Mouse (Mus musculus): Measurements from ENCODE around the gene Tmem243. TPM values are rescaled to one million over a fixed set of nuclear protein-coding genes. Genes with fewer than 3 reads are reported as not detected.
"Not testable (repeated sequence)": the region's sequence is repeated elsewhere in the genome, so short reads cannot be mapped to it uniquely, and the experiment has no call there.

Tmem243 gene
- total RNA-seq, 2 experiments from 2014 or later, result 11.5 to 13.0 TPM

DNA sequence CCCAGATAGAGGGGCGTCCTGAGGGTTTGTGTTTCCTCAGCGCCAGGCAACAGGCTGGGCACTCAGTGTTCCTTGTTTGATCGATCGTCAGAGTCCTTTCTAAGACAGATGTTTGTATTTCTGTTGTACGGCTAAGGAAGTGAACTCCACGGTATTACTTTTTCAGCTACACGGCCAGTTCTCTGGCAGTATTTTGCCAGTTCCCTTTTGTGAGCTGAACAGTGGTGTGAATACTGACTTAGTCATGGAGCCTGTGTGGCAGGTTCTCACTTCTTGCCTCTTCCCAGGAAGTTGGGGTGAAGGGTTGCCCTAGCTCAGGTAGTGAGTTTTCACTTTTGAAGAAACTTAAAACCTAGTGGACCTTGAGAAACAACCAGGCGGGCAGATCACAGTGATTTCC is 3.5 kb downstream of the Tmem243 start:
- DNase-seq (ENCODE audit: low spot score in 2 of 2), result no peak

DNA sequence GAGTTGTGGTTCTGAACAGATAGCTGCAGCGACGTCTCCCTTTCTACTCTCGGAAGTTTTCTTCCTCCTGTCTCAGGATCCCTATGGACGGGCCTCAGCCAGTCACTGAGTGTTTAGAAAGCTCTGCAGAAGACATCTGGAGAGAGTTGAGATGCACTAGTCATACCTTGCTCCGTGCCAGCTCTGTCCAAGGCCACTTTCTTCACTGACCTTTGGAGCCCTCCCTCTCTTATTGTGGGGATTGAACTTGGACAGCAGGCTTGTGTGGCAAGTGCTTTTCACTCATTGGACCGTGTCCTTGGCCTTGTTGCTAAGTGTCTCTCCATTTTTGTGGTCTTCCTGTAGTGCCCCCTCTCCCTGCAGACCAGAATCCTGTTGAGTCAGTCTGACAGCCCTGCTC is 6.3 kb downstream of the Tmem243 start:
- DNase-seq (ENCODE audit: low spot score in 2 of 2), result no peak

DNA sequence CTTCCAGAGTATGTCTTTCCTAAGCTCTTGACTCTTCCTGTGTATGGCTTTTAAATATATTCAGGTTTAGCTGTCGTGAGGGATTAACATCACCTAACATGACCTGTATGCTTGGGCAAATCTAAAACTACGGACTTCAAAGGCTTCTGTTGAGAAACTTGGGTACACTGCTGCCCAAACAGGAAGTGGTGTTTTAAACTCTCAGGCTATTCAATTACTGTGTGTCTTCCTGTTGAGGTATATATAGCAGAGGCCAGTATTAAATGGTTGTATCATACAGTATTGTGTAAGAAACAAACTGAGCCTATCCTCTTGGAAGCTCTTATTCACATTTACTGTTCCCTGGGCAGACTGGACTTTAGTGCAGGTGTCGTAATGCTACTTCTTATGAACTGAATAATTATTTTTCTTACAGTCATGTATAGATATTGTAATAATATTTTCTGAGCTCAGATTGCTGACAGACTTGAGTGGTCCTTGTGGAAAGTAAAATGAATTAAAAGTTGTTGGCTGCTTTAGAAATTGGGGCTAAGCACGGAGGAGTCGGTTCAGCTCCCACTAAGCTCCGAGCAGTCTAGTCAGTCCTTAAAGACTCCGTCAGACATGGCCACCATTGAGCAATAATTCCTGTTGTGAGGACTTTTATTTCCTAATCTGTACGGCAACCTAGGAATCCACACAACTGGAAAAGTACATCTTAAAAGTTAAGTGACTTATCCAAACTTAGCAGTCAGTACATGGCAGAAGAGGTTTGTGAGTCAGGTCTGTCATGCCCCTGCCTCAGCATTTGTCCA is 7.0 kb downstream of the Tmem243 start:
- DNase-seq (ENCODE audit: low spot score in 2 of 2), result no peak

DNA sequence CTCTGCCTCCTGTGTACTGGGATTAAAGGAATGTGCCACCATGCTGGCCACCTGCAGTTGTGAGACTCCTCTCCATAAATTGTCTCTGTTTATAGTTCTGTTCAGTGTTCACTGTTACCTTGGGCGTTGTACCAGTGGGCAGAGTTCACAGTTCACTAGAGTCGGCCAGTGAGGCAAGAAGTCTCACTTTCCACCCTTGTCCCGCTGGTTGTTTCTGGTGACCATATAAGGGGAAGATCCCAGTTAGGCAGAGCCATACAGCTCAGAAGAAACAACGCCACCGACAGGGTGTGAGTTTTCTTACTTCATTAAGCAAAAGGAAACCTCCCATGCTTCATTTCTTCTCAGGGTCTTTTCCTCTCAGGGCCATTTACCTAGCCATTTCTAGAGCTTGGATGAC is 8.0 kb downstream of the Tmem243 start:
- DNase-seq (ENCODE audit: low spot score in 2 of 2), result no peak

DNA sequence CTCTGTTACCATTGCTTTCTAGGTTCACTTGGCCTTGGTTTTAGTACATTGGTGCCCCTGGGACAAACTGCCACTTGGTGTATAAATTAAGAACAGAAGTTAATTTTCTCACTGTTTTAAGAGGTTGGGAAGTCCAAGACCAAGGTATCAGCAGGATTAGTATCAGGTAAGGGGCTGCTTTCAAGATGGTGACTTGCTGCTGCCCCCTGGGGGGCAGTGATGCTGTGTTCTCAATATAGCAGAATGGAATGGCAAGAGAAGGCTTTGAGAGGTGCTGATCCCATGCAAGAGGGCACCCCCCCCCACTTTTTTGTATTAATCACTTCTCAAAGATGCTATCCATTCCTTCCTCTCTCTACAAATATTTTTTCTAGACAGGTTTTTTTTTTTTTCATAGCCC is 9.1 kb downstream of the Tmem243 start:
- no peak for DNase-seq (ENCODE audit: low spot score in 2 of 2)

DNA sequence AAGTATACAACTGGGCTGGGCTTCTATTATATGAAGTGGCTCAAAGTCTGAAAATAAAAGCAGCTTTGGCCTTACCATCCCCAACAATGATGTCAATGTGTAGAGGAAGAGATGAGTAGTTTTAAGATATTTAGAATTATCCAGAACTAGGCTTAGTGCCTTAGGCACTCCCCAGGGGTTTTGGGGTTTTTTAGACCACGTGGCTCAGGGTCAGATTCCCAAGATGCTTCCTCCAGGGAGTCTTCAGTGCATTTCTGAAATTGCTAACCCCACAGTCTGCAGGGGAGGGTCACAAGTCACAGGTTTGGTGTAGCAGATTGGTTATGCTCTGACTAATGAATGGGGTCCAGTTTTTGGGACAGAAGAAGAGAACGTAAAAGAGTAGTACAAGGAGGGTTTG is 10.8 kb downstream of the Tmem243 start:
- DNase-seq (ENCODE audit: low spot score in 2 of 2), result no peak

DNA sequence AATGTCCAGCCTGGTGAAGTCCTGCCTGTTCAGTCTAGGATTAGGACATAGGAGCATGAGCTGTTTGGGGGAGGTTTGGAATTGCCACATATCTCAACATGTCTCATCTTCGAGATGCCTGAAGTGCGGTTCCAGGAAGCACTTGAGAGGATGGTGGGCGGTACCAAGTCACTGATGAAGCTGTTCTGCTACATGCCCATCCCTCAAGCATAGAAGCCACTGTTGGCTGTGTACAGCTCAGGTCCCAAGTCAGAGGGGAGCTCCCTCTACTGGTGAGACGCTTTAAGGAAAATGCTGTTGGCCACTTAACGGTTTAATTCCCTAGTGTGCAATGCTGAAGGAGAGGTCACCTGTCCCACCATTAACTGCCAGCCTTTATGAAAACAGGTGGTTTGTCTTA is 11.3 kb downstream of the Tmem243 start:
- peak; percentile 48 to 66 for DNase-seq (ENCODE audit: low spot score in 2 of 2)

DNA sequence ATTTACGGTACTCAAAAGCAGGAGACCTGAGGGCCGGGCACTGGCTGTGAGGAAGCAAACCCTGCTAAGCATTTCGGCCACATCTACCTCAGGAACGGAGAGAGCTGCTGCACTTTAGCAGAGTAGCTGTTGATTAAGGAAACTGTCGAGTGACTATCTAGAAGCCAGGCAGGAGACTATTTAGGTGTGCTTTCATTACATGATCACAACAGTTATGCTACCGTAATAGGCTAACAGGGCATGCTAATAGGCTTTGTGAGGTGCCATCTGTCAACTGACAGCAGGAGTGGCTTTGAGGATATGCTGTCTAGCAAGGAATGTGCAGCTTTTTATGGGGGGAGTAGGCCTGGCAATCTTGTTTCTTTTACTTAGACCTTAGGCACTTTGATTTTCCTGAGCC is 13.7 kb downstream of the Tmem243 start:
- DNase-seq (ENCODE audit: low spot score in 2 of 2), result no peak

DNA sequence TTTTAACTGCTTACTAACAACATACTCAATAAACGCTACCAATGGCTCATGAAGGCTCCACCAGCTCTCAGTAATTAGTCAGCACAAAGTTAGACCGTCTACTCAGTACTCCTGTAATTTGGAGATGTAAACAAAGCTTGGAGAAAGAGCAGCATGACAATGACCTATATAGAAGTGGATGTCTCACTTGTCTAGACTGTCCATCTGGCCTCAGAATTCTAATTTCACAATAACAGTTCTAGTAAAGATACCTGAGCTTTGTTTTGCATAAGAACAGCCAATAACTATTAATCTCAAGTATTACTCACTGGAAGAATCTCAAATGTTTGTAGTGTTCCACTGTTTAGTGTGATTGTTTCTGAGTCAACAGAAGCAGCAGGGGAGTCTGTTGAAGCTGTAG is 23.7 kb downstream of the Tmem243 start:
- DNase-seq (ENCODE audit: low spot score in 2 of 2), result no peak

DNA sequence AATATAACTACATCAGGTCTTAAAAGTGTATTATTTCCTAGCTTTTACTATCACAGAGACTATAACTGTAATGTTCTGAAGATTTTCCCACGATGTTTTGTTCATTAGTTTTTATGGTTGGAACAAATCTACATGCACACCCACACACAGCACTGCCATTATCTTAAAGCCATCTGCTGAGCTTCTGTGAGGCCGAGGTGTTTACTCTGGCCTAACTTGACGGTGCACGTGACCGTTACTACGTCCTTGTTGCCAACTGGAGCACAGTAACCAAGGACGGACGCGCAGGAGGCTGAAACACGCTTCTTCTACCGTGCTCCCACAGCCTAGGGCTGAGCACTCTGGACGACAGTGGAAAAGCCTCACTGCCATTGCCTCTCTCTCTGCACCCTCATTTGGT is 28.1 kb downstream of the Tmem243 start:
- DNase-seq (ENCODE audit: low spot score in 2 of 2), result peak; percentile 32 to 54

DNA sequence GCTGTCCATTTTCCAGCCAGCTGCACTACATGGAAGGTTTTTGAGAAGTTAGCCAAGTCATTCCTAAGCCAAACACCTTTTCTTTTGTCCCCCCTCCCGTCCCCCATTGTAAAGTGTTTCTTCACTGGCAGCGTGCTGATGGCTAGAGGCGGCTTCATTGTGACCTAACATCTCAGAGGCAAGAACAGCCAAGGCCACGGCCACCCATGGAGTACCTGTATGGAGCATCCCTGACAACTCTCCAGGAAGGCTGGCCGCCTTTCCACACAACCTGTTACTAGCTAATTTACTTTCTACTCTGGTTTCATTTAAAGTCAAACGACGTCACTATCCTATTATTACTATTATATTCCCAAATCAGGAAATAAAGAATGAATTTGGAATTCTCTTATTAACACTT is 31.3 kb downstream of the Tmem243 start:
- DNase-seq (ENCODE audit: low spot score in 2 of 2), result no peak

DNA sequence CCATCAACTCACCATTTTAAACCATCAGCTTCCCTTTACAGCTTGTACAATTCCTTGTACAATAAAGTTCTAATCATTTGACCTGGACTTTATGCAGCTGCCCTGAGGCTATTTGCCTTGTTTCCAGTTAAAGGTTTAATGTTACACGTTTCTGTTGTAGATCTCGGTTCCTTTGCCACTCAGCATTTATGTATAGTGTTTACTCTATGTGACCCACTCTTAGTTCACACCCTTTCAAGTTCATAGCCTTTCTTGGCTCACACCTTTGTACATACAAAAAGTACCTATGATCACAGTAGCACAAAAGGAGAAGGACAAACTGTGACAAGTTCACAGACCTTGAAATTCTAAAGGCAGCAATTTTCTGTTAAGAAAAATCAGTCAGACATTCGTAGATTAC is 35.1 kb downstream of the Tmem243 start:
- DNase-seq (ENCODE audit: low spot score in 2 of 2), result no peak

DNA sequence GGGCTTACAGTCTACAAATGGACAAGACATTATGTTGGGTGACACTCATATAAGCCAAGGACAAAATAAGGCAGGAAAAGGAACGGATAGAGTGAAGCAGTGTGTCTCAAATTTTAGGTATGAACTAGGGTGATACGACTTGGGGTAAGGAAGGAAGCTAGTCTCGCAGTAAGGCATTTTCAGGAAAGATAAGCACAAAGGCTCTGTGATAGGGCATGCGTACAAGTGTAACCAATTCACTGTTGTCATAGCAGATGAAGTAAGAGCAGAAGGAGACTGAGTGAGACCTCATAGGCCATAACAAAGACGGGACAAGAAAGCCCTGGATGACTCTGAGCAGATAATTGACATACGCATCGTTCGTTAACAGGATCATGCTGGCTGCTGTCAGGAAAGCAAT is 40.3 kb downstream of the Tmem243 start:
- no peak for DNase-seq (ENCODE audit: low spot score in 2 of 2)

DNA sequence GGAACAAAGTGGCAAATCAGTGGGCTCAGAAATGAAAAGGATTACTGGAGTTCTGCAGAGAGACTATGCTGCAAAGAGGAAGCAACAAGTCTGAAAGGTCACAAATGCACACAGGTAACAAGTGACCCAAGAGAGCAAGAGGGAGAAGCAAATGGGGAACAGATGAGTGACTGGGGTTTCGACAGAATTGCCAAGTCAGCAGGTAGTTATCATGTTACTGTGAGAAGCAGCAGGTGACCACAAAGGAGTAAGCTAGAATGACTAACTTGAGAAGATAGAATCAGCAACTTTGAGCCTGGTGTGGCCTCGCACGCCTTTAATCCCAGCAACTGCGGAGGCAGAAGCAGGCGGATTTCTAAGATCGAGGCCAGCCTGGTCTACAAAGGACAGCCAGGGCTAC is 41.9 kb downstream of the Tmem243 start:
- no peak for DNase-seq (ENCODE audit: low spot score in 2 of 2)

DNA sequence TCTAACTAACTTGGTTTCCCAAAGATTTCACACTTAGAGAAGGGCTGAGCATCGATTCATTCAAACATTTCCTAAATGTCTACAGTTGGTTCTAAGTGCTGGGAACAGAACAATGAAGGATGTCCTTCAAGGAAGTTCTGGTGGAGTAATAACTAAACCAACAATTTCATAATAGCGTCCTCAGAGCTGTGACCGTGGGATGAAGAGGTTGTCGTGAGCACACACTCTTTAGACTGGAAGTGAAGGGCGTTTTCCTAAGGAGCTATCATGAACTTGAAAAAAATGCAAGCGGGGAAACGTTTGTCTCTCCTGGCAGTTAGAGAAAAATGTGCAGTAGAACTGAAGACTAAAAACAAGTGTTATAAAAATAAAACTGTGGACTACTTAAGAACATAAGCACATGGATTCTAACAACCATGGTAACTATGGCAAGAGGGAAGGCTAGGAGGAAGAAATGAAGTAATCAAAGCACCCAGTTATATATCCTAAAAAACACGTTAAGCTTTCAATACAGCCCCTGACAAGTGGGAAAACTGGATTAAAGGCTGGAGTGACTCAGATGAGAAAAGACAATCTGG is 48.9 kb downstream of the Tmem243 start:
- no peak for DNase-seq (ENCODE audit: low spot score in 2 of 2)

DNA sequence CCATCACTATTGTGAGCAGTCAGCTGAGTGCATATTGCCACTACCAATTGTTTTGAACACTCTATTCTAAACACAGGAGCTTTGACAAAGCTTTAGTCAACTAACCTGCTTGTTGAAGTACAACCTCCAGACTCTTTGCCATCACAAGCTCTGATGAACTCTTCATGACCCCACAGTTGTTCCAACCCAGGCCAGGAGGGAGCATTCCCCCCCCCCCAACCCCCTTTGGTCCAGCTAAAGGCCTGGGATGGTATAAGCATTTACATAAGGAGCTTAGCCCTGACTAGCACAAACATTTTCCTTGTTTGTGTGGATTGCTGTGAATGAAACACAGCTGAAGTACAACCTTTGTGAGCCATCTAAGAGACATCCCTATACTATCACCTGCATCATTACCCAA is 56.3 kb downstream of the Tmem243 start:
- DNase-seq (ENCODE audit: low spot score in 2 of 2), result no peak

DNA sequence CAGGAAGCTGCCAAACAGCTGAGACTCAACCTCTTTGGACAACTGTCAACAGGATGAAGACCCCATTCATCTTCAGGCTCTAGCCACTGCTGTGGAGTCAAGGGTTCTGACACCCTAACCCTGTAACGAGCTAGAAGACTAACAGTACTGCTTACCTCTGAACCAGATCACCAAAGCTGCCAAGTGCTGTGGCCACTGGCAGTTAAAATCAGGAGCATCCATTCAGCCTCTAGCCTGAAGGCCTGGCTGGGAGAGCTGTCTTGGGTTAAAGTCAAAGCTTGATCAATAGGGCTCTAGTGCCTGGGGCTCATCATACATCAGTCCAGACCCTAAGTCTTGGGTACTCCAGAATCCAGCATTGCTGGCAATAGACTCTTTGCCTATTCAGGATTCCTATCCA is 56.9 kb downstream of the Tmem243 start:
- no peak for DNase-seq (ENCODE audit: low spot score in 2 of 2)

DNA sequence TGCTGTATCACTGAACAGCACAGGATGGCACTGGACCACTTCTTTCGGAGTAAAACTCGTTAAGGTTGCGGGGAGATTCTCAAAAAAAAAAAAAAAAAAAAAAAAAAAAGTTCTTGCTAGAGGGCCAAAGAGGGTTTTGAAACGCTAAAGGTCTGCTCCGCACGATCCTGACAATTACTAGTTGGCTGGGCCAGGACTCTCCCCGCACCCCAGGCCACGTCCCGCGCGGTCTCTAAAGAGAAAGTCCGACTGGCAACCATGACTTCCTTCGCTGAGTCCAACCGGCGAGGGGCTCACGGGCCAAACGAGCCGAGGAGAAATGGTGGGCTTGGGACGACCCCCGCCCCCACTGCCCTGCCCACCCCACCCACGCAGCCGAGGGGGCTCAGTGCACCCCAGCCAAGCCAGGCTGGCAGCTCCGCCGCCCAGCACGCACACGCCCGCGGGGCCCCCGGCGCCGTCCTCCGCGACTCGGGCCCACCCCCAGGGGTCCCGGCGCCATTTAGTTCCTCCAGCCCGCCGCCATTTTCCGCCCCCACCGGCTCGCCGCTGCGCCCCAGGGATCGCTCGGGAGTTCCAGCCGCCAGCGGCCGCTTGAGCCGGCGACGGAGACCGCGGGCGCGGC is 60.5 kb downstream of the Tmem243 start:
- peak in 1 of 2 experiments; percentile 25 for DNase-seq (ENCODE audit: low spot score in 2 of 2)

DNA sequence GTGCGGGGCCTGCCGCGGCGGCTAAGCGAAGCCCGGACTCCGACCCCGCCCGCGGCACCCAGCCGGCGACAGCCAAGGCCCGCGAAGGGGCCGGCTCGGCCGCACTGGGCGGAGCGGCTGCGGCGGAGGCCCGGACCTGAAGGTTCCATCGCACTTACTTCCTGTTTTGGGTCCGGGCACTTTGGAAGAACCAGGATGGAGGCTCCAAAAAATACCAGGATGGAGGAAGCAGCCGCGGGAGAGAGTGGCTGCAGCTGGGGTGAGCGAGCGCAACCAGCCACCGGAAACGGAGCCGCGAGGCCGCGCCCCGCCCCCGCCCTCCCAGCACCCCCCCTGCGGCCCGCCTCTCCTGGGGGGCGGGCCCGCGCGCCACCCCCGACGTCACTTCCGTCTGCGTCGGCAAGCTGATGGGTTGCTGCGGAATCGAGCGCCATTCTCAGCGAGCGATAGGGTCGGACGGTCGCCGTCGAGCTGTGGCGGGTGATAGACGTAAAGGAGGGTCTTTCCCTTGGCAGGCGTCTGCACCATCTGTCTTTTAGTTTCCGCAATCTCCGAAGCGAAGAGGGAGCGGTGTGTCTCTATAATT is 61.1 kb downstream of the Tmem243 start, which contains the start of gene Dmtf1:
Gene Dmtf1, minus strand, starts transcription at position 321 of the 586 bp plus-strand sequence.
- DNase-seq (ENCODE audit: low spot score in 2 of 2), result peak; percentile 80 to 91

DNA sequence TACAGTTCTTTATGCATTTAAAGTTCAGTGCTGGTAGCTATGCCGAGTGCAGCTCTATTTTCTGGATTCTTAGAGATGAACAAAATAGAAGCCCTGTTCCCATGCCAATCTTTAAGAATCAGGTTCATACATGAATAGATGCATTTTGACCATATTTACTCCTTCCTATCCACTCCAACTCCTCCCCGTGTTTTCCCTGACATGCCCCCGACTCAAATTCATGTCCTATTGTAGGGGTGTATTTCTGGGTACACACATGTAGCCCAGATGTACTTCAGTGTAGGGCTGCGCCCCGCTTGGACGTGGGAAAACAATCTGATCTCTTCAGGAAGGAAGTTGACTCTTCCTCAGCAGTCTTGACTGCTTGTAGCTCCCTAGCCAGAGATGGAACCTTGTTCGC is 61.6 kb downstream of the Tmem243 start:
- DNase-seq (ENCODE audit: low spot score in 2 of 2), result peak in 1 of 2 experiments; percentile 3

DNA sequence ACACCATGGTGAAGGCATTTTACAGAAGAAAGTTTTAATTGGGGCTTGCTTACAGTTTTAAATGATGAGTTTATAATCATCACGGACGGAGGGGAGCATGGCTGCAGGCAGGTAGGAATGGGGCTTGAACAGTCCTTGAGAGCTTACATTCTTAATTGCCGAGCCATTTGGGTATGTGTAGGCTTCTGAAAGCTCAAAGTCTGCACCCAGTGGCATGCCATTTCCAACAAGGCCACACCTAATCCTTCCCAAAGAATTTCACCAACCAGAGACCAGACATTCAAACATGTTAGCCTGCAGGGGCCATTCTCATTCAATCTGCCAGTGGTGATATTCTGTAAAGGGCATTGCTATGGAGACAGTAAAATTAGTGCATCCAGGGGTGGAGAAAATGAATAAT is 62.9 kb downstream of the Tmem243 start:
- peak in 1 of 2 experiments; percentile 5 for DNase-seq (ENCODE audit: low spot score in 2 of 2)

DNA sequence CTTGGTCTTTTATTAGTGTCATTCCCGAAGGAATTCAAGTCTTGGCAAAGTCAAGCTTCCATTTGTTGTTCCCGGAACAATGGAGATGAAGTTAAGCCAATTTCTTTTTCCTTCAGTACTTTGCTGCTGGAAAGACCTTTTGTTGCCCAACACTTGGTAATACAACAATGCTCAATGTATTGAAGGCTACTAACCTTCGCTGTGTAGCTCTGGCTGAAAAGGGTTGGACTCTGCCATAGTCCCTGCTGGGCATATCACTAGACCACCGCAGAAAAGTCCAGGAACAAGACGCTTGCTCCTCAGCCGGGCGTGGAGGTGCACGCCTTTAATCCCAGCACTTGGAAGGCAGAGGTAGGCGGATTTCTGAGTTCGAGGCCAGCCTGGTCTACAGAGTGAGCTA is 64.7 kb downstream of the Tmem243 start:
- DNase-seq (ENCODE audit: low spot score in 2 of 2), result not testable (repeated sequence)

Measured in left cerebral cortex, adult 18-20 months (tissue).